Mouse (Mus musculus) embryo, embryonic 11.5 days (tissue): ENCODE results near the gene March6.

Experiments used
- DNase-seq: peaks from one replicate; pipeline ENCODE4 v3.0.0-alpha.2; 2012; ENCODE audit warnings: low read depth, low spot score

Gene March6

DNA sequence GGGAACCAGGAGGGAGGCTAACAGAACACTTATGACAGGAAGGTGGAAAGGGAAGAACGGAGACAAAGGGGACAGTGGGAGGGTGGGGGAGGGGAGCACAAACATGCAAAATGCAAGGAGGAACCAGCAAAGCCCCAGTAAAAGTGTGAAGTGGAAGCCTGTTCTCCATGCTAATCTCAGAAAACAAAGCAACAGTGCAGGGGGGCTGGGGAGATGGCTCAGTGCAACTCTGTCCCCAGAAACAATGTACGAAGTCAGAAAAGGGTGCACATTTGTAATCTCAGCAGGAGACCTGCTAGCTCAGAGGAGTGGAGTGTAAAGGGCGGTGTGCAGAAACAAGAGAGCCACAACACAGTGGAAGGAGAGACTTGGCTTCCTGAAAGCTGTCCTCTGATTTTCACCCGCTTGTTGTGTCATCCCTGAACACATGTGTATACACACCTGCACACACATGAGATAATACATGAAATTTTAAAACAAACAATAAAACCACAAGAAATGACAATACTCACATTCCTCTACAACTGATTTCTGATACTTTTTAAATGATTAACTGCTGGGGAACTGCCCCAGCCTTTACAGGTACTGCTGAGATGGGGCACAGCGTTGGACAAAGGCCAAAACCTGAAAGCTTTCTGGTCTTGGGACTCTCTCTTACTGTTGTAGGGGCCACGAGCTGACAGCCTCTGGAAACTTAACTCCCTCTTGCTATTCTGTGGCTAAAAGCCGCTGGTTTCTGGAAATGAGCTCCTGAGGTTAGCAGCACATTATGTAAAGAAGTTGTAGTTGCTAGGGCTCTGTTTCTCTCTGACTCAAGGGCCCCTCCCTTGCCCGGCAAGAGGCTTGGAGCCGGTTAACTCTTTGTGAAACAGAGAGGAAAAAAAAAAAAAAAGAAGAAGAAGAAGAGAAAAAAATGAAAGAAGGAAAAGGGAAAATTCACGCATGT is 11.4 kb upstream of the March6 start:
- DNase-seq = no peak

DNA sequence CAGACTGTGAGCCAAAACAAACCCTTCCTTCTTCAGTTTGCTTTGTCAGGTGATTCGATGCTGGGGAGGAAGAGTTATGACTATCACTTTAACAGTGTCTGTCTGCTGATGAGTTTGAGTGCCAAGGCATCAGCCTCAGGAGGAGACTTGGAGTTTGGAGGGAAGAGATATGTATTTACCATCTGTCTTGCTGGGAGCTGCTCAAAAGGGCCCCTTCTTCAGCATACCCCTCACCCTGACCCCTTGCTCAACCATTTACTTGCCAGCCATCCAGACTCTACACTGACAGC is 9.6 kb upstream of the March6 start:
- DNase-seq = no peak

DNA sequence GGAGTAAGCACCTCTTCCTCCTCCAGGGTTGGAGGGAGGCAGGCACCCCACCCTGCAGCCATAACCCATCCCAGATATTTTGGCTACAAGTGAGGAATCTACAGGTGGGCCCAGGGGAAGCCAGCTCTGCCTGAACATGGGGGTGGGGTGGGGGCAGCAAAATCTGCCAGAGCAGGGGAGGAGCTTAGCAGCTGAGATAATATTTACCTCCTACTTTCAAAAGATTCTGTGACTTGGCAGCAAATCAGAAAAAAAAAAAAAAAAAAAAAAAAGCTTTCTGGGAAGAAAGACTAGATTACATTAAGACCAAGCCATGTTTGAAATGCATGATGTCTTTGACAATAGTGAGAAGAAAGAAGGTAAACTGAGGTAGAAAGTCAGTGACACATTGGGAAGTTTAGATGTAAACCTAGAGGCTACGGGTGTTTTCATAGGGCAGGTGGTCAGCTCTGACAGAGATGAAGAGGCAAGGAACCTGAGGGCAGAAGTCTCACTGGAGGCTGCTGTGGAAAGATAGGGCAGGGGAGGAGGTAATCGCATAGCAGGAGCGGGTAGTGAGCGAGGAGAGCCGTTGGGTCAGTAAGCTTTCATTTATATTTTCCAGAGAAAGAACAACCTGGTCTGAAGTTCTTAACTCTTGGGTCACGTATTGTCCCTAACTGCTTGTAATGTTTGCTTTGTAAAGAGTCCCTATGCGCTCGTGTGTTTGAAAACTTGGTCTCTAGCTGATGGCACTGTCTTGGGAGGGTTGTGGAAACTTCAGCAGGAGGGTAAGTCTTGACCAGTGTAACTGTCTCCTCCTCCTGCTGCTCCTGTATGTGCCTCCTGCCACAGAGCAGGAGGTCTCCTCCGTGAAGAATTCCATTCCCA is 9.0 kb upstream of the March6 start:
- no peak for DNase-seq

DNA sequence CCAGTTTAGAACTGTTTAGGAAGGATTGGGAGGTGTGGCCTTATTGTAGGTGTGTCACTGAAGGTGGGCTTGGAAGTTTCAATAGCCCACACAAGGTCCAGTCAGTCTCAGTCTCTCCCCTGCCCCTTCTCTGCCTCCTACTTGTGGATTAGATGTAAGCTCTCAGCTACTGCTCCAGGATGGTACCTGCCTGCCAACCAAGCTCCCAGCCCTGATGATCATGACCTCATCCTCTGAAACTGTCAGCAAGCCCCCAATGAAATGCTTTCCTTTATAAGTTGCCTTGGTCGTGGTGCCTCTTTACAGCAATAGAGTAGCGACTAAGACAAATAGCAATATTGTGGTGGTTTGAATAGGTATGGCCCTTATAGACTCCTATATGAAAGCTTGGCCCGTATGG is 7.5 kb upstream of the March6 start:
- DNase-seq = no peak

DNA sequence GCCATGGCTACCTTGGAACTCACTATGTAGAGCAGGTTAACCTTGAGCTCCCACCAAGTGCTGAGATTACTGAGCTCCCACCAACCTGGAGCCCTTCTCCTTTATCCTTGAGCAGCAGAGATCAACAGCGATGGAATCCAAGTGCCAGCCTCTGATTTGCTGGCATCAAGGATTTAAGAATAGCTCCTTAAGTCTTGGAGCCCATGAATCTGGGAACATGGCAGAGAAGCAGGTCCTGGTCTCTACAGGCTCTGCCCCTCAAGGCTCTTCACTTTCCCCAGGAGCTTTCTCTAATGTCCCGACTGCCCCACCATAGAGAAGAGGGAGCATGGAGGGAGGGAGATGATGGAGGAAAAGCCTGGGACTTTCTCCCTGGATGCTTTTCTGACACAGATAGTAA is 6.9 kb upstream of the March6 start:
- DNase-seq = no peak

DNA sequence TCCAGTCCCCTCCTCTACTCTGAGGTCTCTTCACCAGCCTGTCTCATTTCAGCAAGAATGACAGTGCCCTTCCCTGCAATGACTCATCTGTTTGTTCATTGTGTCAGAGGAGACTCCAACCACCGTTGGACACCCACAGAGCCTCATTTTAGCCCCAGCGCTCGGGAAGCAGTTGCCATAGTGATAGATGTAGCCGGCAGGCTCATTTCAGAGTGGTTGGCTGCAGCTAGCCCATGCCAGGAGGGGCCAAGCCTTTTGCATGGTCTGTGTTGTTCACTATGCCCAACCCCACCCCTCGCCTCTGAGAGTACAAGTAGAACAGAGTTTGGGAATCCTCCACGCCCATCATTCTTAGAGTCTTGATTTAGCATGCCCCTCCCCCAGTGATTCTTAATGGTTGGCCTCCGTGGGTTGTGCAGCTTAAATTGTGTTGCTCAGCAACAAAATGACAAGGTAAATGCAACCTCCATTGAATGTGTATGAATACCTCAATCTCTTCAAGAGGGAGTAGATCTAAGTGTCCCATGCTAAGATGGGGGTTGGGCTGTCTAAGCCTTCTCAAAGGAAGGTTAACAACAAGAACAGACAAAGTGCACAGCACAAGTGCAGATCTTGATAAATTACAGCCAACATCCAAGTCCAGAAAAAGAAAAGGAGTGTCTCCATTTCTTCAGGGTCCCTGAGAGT is 5.3 kb upstream of the March6 start:
- DNase-seq = no peak

DNA sequence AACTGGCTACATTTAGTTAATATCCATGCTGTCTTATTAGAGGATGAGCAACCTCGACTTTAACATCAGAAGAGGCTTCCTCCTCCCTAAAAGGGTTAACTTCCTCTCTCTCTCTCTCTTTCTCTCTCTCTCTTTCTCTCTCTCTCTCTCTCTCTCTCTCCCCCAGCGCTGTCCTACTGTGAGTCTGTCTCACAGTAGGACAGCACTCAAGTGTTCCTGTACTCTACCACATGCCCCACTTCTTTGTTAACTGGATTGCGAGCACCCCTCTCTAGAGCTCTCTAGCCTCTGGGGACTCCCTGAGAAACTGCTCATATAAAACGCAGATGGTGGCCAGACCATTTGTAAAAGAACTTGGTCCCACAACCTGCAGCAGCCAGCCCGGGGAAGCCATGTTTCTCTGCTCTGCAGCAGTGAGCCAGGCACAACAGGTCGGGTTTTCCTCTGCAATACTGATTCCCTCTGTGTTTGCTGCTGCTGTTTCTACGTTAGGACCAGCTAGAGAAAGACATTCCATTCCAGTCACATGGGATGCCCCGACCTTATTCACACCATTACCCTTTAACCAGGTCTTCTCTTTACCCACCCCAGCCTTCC is 4.5 kb upstream of the March6 start:
- DNase-seq = no peak

DNA sequence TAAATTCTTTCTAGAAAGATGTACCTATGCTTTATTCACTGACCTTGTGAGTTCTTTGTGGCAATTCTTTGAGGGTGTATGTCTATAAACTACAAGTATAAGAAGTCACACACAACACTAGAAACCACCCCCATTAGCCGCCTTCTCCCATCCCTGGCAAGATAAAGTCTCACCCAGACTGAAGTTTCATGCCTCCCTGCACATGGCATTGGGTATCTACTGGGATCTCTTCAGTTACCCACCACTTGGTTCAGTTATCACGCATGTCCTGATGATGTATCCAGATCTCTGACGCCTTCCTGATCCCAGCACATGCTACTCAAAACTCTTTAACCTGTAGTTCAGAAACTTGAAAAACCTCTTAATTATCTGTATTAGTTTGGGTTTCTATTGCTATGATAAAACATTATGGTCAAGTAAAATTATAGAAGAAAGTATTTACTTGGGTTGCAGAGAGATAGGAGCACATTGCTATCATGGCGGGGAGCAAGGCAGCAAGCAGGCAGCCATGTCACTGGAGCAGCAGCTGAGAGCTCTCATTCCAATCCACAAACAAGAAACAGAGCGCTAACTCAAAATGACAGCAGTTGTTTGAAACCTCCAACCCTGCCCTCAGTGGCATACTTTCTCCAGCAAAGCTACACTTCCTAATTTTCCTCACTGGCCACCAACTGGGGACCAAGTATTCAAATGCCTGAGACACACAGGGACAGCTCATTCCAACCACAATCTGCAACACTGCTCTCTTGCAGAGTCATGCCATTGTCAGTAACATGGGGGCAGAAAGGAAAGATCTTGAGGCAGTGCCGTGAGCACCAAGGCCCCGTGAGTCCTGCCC is 3.8 kb upstream of the March6 start:
- DNase-seq = no peak

DNA sequence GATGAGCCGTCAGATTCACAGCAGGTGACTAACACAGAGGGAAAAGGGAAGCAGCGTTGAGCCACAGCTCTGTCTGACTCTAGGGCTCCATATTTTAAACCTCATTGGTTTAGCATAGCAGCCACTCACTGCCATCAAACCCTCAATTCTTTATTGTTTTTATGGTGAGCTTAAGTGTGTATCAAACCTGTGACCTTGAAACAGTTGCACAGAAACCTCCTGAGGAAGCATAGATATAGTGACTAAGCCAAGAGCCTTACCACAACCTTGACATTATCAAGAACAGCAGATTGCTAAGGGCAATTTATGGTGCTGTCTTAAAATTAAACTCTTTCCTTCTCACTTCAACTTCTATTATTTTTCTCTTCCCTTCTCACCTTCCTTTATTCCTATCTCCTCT is 2.7 kb upstream of the March6 start:
- no peak for DNase-seq

DNA sequence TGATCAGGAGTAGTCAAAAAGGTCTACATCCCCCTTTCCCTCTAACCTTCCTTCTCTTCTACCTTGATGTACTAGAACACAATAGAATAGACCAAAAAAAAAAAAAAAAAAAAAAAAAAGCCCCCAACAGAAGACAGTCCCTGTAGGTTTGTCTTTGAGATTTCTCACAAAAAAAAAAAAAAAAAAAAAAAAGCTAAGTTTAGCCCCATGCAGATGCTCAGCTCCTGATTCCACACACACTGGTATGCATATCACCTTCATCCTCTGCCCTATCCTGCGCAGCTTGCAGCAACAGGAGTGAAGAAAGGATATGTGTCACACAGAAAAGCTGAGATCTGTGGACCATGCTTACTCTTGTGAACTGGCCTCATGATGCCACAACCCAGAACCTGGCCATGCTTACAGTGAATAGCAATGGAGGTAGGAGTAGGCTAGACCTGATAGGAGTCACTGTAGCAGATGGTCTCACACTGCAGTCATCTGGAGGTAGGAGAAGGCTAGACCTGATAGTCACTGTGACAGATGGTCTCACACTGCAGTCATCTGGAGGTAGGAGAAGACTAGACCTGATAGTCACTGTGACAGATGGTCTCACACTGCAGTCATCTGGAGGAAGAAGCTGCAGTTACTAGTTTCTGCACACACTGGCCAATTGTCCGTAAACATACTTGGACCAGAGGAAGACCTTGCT is 1.6 kb upstream of the March6 start:
- DNase-seq = no peak

DNA sequence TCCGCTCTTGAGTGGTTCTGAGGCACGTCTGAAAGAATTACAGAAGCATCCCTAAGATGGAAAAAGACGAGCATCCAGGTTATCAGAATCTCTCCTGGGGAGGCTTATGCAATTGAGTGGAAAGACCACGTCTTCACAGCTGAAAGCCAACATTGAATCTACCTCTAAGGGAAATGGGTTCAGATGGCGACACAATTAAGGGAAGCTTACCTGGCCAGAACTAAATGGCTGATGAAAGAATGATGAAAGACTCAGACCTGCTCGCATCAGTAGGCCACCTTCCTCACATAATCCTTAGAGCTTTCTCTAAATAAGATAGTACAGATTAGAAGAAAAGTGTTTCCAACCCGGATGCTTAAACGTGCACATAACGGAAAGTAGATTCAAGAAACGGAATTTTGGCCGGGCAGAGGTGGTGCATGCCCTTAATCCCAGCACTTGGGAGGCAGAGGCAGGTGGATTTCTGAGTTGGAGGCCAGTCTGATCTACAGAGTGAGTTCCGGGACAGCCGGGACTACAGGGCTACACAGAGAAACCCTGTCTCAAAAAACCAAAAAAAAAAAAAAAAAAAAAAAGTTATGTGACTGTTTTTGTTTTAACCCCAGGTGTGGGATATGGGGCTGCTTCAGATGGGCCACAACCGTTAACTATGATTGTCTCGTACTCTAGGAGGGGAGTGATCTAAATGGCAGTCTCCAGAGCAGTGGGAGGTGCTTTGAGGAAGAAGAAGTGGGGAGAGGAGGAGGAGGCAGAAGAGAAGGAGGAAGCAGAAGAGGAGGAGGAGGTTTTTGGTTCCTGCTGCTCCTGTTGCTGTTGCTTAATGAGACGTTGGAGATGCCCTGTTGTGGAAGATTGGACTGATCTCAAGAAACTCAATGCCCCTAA is 835 bp upstream of the March6 start:
- DNase-seq = no peak

DNA sequence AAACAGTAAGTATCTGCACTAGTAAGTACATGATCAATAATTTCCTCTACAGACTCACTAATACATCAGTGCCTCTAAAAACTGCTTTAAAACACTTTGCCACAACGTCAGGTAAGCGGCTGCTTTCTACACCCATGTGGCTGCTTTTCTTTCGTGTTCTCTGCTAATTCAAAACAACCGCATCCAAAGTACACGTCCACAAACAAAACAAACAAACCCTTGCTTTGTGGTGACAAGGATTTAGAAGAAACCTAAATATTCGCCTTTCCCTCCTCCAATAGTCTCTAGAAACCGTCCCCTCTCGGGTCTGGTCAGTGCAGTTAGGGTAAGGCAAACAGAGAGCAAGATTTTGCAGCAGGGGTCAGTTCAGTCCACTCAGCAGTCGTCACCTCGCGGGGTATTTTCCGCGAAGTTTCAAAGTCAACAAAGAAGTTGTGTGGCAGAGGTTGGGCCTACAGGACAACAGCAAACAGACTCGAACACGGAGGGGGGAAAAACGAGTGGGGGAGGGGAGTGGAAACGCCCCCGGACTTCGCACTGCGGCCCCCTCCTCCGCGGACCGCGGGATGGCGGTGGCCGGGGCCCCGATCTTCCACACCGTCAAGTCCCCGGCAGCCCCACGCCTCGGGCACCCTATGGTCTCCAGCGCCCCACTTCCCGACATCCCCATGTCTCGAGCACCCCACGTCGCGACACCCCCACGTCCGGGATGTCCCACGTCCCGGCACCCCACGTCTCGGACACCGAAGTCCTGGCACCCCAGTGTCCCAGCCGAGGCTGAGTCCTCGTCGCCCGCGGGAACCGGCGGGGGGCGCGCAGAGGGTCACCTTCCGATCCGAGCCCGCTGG is 818 bp downstream of the March6 start:
- no peak for DNase-seq

DNA sequence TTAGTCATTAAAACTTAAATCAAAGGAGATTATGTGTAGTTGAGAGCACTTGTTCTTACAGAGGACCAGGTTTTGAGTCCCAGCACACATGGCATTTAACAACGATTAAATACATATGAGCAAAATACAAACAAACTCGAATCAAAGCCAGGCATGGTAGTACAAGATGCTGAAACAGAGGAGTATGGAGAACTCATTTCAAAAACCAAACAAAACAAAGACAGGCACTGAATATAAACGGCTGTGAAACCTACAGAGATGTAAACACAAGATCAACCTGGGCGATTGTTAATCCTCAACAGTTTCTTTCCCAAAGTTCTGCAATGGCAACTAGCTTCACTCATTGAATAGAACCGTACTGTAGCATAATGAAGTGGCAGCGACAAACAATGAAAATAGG is 1.8 kb downstream of the March6 start:
- no peak for DNase-seq

DNA sequence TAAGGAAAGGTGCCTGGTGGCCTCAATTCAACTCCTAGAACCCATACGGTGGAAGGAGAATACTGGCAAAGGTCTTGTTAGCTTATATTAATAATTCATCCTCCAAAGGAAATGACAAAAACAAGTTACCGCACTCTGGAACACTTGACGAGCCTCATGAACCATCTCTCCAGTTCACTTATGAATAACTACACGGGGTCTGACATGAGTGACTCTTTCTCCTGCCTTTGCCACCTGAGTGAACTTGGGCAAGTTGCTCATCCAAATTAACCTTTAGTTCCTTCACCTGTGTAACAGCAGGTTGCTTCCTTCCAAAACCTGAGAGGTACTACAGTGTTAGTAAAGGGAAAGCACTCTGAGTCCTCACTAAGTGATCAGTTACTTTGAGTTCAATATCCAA is 2.4 kb downstream of the March6 start:
- no peak for DNase-seq

DNA sequence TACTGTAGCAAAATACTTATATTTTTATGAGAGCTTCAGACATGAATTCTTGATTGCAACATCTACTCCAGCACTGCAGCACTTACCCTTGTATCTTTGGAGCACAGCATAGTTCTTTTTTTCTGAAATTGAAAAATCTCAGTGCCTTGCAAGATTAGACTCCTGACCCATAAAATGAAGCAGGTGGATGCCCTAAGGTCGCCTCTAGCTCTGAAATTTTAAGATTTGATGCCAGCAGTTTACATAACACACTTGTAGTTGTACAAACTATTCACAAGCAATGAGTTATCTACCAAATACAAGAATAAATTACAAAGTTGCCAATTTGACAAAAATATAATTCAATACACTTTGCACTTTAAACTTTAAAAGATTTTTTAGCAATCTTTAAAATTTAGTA is 4.4 kb downstream of the March6 start:
- DNase-seq = no peak

DNA sequence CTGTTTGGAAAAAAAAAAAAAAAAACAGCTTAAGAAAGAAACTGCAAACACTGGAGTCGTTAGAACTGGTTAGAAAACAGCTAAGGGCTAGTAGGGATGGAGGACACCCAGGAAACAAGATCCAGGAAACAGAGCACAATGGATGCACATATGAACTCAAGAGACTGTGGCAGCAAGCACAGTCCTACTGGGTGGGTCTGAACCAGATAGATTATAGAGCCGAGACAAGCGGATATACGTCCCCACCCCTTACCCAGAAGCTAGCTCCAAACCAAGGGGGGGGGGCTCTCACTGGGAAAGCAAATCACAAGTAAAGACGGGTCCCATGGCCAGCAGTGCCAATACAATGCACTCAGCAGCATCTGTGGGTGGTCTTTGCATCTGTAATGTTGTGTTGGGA is 11.9 kb downstream of the March6 start:
- no peak for DNase-seq

DNA sequence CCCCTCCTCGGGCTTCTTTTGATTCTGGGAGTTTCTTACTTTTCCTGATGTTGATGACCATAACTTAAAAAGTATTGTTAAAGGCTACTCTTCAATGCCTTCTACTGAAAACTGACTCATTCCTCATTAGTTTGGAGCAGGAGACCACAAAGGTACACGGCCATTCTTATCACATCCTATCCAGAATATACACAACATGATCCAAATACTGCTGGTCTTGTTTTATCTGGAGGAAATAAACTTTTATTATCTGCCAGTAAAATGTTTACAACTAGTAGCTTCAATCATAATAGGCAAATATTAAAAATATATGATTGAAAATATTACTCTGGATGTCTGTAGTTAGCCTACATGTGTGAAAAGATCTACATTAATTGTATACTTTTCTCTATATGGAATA is 12.5 kb downstream of the March6 start:
- DNase-seq = no peak

DNA sequence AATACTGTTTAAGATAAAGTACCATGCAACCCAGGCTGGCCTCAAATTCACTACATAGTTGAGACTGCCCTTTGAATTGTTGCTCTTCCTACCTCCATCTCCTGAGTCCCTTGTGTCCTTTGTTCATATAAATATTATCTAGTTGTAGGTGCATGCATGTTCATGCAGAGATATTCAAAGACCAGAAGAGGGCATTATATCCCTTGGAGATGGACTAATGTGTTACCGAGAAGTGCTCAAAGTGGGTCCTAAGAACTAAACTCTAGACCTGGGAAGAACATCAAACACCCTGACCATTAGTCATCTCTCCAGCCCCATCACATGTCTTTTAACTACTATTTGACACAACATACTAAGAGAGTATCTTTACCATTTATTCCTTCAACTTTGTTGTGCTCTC is 13.7 kb downstream of the March6 start:
- DNase-seq = no peak

DNA sequence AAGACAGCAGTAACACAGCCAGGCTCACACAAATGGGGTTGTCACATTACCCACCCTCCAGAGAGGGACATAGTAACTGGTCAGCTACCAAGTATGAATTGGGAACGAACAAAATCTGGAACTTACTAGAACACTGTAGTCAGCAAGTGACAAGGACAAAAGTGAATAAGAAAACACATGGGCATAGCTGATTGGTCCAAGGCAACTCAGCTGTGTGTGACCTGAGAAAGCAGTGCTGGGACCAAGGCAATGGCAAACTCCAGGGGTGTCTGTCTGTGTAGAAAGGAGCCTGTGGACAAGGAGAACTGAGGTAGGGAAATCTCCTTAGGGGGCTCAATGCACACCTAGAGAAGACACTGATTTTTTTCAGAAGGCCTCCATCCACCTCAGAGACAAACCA is 19.1 kb downstream of the March6 start:
- no peak for DNase-seq
